Mouse (Mus musculus) hematopoietic stem cell, adult 5-6 weeks (primary cell): ENCODE measurements at regions not wholly inside any gene's neighbourhood (a gene's known extent, or its start where the extent isn't known, plus 50 kb on each side); places are given as distances from the start of the nearest gene placed in this dataset.
"Not testable (repeated sequence)": the region's sequence is repeated elsewhere in the genome, so short reads cannot be mapped to it uniquely, and the experiment has no call there.

Source experiments
- ATAC-seq, 2 experiments: fragments of 125-278 bp in 1 of 2; replicated peaks in 1 of 2; 2 replicates each; pipeline ENCODE4 v1.8.0; 2016 to 2017; ENCODE audit warnings: inconsistent platforms in 2 of 2, mild to moderate bottlenecking in 2 of 2, moderate number of reproducible peaks in 2 of 2, low read depth in 1 of 2, moderate TSS enrichment in 1 of 2; ENCODE audit not compliant: low FRiP score in 2 of 2, poor library complexity in 2 of 2, severe bottlenecking in 2 of 2, insufficient read depth in 1 of 2, low TSS enrichment in 1 of 2

DNA sequence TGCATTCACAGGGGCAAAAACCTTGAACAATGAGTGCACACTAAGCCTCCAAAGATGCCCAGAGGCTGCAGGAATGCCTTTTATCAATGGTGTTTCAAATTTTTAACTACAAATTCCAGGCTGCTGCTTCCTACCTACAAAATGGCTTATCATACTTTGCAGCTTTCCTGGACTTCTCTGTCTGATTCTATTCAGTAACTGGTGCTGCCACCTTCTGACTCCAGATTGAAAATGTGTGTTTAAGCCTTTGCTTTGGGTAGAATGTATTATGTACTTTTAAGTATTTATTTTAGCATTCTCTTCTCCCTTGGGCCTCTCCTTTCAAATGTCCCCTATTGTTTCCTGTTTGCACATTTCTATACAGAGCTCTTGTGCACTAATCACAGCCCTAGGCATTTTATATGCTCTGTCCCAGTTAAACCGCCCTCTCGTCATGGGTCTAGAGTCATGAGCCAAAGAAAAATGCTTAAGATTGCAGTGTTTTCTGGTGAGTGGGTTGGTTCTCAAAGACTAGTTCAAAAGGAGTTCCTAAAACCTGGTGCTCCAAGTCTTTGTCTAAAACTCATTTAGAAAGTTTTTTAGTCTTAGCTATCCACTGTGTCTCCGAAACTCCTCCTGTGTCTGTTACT, 472.3 kb upstream of the Dpp10 start:
- ATAC-seq: no peak

DNA sequence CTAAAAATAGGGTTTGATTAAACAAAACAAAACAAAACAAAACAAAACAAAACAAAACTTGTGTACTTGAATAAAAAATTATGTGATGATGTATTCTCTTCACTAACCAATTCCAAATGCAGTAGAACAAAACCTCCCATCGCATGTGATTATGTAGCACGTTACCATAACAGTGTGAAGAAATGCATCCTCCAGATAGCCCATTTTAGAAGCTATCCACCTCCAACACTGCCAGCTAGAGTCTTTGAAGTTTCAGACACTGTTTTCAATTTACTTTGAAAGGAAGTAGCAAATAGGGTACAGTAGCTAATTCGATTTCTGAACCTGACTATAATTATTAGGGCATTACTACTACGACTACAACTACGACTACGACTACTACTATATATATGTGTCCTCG, 465.1 kb upstream of the Dpp10 start:
- no peak for ATAC-seq

- no peak for ATAC-seq
Measured at GRCm38 (mm10) chr1:124488456-124488855, 443.1 kb upstream of the Dpp10 start.

DNA sequence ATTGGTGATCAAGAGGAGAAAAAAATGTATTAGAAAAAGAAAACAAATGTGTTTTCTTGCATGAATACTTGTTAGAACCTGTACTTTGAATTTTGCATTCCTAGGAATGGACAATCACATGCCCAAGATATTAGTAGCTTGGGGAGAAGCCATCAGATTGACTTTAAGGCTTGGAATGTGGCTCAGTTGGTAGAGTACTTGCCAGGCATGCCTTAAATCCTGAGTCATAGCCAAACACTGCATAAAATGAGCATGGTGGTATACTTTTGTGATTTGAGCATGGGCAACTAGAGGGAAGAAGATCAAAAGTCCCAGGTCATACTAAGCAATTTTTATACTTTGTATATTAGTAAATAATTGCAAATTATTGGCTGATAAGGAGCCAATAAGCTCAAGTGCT, 442.6 kb upstream of the Dpp10 start:
- ATAC-seq: no peak

GRCm38 (mm10) chr1:124450128-124450527, 404.8 kb upstream of the Dpp10 start:
- peak; percentile 48 to 49; a peak in 1 of 4 replicates for ATAC-seq

DNA sequence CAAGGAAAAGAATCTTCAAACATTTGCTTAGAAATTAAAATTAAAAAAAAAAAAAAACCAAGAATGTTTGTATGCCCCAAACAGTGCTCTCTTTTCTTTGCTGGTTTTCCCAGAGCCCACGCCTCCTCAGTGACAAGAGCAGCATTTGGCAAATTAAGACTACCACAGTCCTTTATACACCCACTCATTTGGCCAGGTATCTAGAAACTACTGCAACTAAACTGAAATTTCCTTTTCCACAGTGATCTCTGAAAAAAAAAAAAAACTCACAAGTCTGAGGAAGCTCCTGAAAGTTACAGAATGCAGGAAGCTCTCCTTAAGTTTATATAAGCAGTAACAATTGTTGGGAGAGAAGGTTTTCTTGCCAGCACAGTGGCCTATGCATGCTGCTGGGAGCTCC, 394.2 kb upstream of the Dpp10 start:
- ATAC-seq: no peak

DNA sequence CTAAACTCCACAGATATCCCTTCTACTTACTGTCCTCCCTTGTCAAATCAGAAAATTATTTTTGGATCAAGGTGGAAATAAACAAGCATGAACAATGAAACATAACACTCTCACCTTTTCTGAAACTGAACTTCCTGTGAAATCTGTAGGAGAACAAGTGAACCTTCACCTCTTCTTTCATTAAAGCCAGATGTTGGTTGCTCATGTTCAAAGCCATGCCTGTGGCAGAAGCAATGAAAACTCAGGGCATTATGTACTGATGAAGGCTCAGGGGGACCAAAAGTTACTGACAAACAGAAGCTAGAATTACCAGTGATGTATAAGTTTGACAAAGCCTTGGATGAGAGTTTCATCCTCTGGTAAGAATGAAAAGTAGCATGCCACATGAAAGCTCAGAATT, 390.5 kb upstream of the Dpp10 start:
- ATAC-seq: no peak

DNA sequence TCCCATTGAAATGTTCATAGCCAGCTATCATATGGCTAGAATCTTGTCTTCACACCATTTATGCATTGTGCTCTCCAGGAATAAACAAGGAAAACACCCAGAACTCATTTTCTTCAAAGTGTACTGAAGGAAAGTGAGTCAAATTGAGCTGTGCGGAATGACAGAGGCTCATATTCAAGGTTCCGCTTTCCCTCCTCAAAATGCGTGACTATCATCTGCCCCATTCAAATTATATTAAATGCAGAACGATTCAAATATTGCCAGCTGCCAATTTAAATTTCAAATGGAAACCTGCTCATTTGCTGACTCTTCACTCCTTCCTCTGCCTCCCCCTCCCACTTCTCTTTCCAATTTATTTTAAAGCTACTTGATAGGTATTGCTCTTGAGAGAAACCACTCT, 384.2 kb upstream of the Dpp10 start:
- no peak for ATAC-seq

- ATAC-seq: no peak
Measured at GRCm38 (mm10) chr1:124416762-124417161, 371.4 kb upstream of the Dpp10 start.

DNA sequence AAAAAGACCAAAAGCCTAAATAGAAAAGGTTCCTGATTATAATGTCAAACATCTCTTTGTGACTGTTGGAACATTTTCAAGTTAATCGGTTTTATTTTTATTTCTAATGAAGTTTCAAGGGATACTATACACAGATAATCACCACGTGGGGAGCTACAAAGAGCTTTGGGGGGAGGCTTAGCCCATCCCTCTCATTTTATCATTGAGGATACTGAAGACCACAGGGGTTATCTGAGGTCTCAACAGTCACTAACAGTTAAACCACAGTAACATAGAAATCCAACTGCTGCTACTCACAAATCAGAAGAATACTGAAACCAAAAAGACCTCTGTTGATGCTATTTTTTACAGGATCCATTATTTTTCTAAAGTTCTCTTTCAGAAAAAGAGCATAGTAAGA, 364.9 kb upstream of the Dpp10 start:
- no peak for ATAC-seq

GRCm38 (mm10) chr1:124409781-124410180, 364.4 kb upstream of the Dpp10 start:
- no peak for ATAC-seq

DNA sequence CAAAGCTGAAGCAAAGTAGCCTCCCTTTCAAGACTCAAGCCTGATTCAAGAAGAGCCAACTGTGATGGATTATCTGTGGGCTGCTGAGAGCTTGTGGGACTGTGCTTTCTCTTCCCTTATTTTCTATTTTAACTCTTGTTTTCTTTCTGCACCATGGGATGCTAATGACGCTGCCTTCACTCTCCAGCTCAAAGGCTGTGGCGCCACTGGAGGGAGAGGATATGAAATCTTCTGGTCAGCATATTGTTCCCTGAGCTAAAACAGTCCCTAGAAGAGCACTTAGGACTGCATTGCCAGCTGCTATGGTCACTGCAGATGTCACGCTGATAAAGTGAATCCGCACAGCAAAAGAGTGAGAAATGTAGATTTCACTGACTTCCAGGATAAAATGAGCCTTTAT, 324.2 kb upstream of the Dpp10 start:
- ATAC-seq: no peak

- ATAC-seq: not testable (repeated sequence)
Measured at GRCm38 (mm10) chr1:124348491-124348890, 303.1 kb upstream of the Dpp10 start.

GRCm38 (mm10) chr1:124339444-124339843, 294.1 kb upstream of the Dpp10 start:
- ATAC-seq: no peak

DNA sequence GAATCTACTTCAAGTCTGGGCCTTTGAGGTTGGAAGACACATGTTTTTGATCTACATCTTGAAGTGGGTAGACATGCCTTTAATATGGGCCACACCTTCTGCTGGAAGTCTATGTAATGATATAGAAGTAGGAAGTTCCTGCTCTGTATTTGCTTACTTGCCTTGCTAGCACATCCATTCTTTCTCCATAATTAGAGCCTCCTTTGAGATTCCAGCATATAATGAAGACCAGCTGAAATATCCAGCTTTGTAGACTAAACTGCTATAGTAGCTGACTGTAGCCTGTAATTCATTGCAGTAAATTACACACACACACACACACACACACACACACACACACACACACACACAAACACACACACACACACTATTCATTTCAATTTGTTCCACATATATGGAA, 293.3 kb upstream of the Dpp10 start:
- no peak for ATAC-seq

- no peak for ATAC-seq
Measured at GRCm38 (mm10) chr1:124332294-124332693, 286.9 kb upstream of the Dpp10 start.
